Comparison of ENCODE assay signal across 21 mouse cellular contexts in the genomic region with DNA sequence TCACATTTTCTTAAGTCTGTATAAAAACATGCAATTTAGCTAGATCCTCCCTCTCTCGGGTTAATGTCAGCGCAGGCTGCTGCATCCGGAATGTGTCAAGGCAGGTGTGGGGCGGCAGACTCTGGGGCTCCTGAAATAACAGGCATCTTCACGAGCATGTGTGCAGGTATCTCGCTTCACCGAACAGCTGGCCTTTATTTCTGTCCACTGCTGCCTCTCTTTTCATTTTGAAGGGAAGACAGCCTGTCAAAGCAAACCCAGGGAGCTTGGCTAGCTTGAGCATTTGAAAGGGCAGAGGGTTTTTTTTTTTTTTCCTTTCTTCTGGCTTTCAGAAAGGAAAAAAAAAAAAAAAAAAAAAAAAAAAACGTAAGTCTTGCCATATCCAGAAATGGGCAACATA.
"Had no signal": no experiment of that assay in that cellular context is flagged by ENCODE, and none has a peak within 500 bp of the region (broad histone marks: within the 10 kb centered on the region; RNA-seq: fewer than 3 reads in every experiment).

No protein-coding gene starts in this region.

- H3K4me1 ChIP-seq: liver, embryonic 12.5 days; liver, embryonic 15.5 days; lung, embryonic 15.5 days; megakaryocyte, embryonic 14.5 days had no signal

- DNase-seq: kidney, adult 2 months; kidney, postnatal 36 days; liver; lung, adult 18-20 months; lung, postnatal 10 days; lung, postnatal 36 days; right cerebral cortex, adult 18-20 months; right cerebral cortex, postnatal 14 days; right cerebral cortex, postnatal 4 days; thymus, adult 2 months; thymus, postnatal 14 days; thymus, postnatal 4 days had no signal

- H3K9me3 ChIP-seq: limb, embryonic 10.5 days; limb, embryonic 13.5 days; liver, embryonic 12.5 days; liver, embryonic 15.5 days; lung, embryonic 15.5 days; megakaryocyte, embryonic 14.5 days; midbrain, embryonic 10.5 days had no signal

- H3K4me3 ChIP-seq: limb, embryonic 10.5 days; limb, embryonic 13.5 days; liver, embryonic 12.5 days; liver, embryonic 15.5 days; lung, embryonic 15.5 days; megakaryocyte, embryonic 14.5 days; midbrain, embryonic 10.5 days had no signal

- H3K9ac ChIP-seq: limb, embryonic 13.5 days; liver, embryonic 12.5 days; liver, embryonic 15.5 days; lung, embryonic 15.5 days had no signal

- H3K27me3 ChIP-seq: liver, embryonic 12.5 days; liver, embryonic 15.5 days; lung, embryonic 15.5 days; megakaryocyte, embryonic 14.5 days had no signal

- H3K27ac ChIP-seq: kidney, postnatal 0 days; limb, embryonic 10.5 days; limb, embryonic 13.5 days; liver, embryonic 12.5 days; liver, embryonic 15.5 days; lung, embryonic 15.5 days; midbrain, embryonic 10.5 days; stomach, postnatal 0 days had no signal

- H3K36me3 ChIP-seq: limb, embryonic 10.5 days; limb, embryonic 13.5 days; liver, embryonic 12.5 days; liver, embryonic 15.5 days; lung, embryonic 15.5 days; midbrain, embryonic 10.5 days had no signal

- ATAC-seq: liver, embryonic 12.5 days had no signal

- H3K4me2 ChIP-seq: limb, embryonic 13.5 days; liver, embryonic 12.5 days; liver, embryonic 15.5 days; lung, embryonic 15.5 days had no signal
